Mouse (Mus musculus) cerebellum, postnatal 36 days (tissue): ENCODE data around the gene Gm13057.
"Not testable (repeated sequence)": the region's sequence is repeated elsewhere in the genome, so short reads cannot be mapped to it uniquely, and the experiment has no call there.

Experiments
- DNase-seq, 2 experiments: peaks; one replicate each; pipeline ENCODE4 v3.0.0; 2021 to 2022; ENCODE audit warnings: mixed read lengths in 2 of 2

Gm13057 gene

DNA sequence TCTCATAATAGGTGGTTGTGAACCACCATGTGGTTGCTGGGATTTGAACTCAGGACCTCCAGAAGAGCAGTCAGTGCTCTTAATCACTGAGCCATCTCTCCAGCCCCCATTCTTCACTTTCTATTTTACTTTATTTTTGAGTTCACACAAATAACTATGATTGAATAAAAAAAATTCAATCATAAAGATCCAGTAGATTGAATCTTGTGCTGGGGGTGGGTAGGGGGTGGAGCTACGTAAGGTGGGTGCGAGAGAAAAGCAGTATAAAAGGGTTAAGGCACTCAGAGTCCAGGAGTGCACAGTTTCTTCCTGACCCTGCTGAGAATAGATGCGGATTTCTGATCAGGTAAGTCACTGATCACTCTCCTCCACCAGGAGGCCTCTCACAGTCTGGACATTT lies at the start of gene Gm13057, which contains the start of gene BC080695:
Gene Gm13057 (plus strand): TSS at position 310 of the 400 bp plus-strand sequence.
Gene BC080695 (plus strand): TSS at position 301 of the 400 bp plus-strand sequence.
- not testable (repeated sequence) for DNase-seq

DNA sequence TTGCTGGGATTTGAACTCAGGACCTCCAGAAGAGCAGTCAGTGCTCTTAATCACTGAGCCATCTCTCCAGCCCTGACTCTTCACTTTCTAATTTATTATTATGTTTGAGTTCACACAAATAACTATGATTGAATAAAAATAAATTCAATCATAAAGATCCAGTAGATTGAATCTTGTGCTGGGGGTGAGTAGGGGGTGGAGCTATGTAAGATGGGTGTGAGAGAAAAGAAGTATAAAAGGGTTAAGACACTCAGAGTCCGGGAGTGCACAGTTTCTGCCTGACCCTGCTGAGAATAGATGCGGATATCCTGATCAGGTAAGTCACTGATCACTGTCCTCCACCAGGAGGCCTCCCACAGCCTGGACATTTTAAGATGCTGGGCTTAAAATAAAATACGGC lies 40.5 kb upstream of the Gm13057 start, which contains the start of gene Gm13043:
Gene Gm13043 (plus strand): TSS at position 301 of the 400 bp plus-strand sequence.
- no peak for DNase-seq

DNA sequence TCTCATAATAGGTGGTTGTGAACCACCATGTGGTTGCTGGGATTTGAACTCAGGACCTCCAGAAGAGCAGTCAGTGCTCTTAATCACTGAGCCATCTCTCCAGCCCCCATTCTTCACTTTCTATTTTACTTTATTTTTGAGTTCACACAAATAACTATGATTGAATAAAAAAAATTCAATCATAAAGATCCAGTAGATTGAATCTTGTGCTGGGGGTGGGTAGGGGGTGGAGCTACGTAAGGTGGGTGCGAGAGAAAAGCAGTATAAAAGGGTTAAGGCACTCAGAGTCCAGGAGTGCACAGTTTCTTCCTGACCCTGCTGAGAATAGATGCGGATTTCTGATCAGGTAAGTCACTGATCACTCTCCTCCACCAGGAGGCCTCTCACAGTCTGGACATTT lies 15.9 kb upstream of the Gm13057 start, which contains the start of gene Gm13040:
Gene Gm13040 (plus strand): TSS at position 301 of the 400 bp plus-strand sequence.
- not testable (repeated sequence) for DNase-seq
